8 mouse cellular contexts compared by ENCODE assay signal in genomic region chr4:40948160-40948708, GRCm38 (mm10). TPM values are rescaled to one million over a fixed set of nuclear protein-coding genes. Genes with fewer than 3 reads are reported as not detected.
A peak's percentile ranks its signal among the peaks of the same experiment; 100 is the strongest.
DNase-seq lines count a peak whose midpoint lies in the region; ATAC-seq lines count a peak whose summit lies in the region.

Gene Bag1 (minus strand): TSS chr4:40948294.
Gene Chmp5 (plus strand): TSS chr4:40948407.

- H3K4me2 ChIP-seq in heart, embryonic 13.5 days = peak within 1 kb of the TSS; percentile 97
- peak within 1 kb of the TSS; percentile 79 for H3K4me2 ChIP-seq in liver, embryonic 12.5 days
- peak within 1 kb of the TSS; percentile 84 for H3K4me2 ChIP-seq in stomach, embryonic 15.5 days

- H3K36me3 ChIP-seq in heart, embryonic 13.5 days = peaks cover 61% of the 10 kb centered on the region
- peaks cover 60% of the 10 kb centered on the region for H3K36me3 ChIP-seq in liver, embryonic 12.5 days
- H3K36me3 ChIP-seq in stomach, embryonic 15.5 days = peaks cover 20% of the 10 kb centered on the region

- WGBS in heart, embryonic 13.5 days = under 1% methylated on average over 50 of the region's 50 CpGs
- under 1% methylated on average over 50 of the region's 50 CpGs for WGBS in liver, embryonic 12.5 days (ENCODE audit: insufficient replicate concordance)
- WGBS in stomach, embryonic 15.5 days = 0% methylated on average over 46 of the region's 50 CpGs

- peak; percentile 100 for ATAC-seq in heart, embryonic 13.5 days (ENCODE audit: extremely low read depth, insufficient number of reproducible peaks, low FRiP score, low TSS enrichment)
- ATAC-seq in liver, embryonic 12.5 days = peak; percentile 95
- peak; percentile 99 for ATAC-seq in stomach, embryonic 15.5 days (ENCODE audit: insufficient read depth, low FRiP score, low read depth)

- DNase-seq in CD4-positive, CD25-positive, alpha-beta regulatory T cell, adult 2 months (ENCODE audit: low read depth, low spot score) = peak; percentile 98
- peak; percentile 84 for DNase-seq in fat pad, adult 2 months (ENCODE audit: extremely low read depth, low read depth, low spot score)
- peak; percentile 99 for DNase-seq in kidney, postnatal 10 days
- DNase-seq in natural killer cell, adult 2 months (ENCODE audit: low spot score in 2 of 2) = peak; percentile 98

- no peaks in the 10 kb centered on the region for H3K9me3 ChIP-seq in heart, embryonic 13.5 days
- no peaks in the 10 kb centered on the region for H3K9me3 ChIP-seq in liver, embryonic 12.5 days (replicated peaks)
- H3K9me3 ChIP-seq in stomach, embryonic 15.5 days = no peaks in the 10 kb centered on the region

- H3K4me1 ChIP-seq in brown adipose tissue, adult 24 weeks (ENCODE audit: control insufficient read depth, insufficient read depth, insufficient read length, low read length) = peaks cover 8% of the 10 kb centered on the region; the same call in 1 of the 2 replicates
- peaks cover 24% of the 10 kb centered on the region for H3K4me1 ChIP-seq in heart, embryonic 13.5 days
- H3K4me1 ChIP-seq in liver, embryonic 12.5 days = peaks cover 47% of the 10 kb centered on the region
- H3K4me1 ChIP-seq in stomach, embryonic 15.5 days = peaks cover 17% of the 10 kb centered on the region

- peak within 1 kb of the TSS; percentile 92 for H3K9ac ChIP-seq in heart, embryonic 13.5 days
- H3K9ac ChIP-seq in liver, embryonic 12.5 days = peak within 1 kb of the TSS; percentile 97
- peak within 1 kb of the TSS; percentile 90 for H3K9ac ChIP-seq in stomach, embryonic 15.5 days

- H3K4me3 ChIP-seq in brown adipose tissue, adult 24 weeks (ENCODE audit: insufficient read depth, low read depth, low read length) = peak within 1 kb of the TSS; percentile 99
- peak within 1 kb of the TSS; percentile 79 for H3K4me3 ChIP-seq in heart, embryonic 13.5 days
- peak within 1 kb of the TSS; percentile 95 for H3K4me3 ChIP-seq in liver, embryonic 12.5 days
- peak within 1 kb of the TSS; percentile 98 for H3K4me3 ChIP-seq in stomach, embryonic 15.5 days (replicated peaks)

- peak within 1 kb of the TSS; percentile 87 for H3K27ac ChIP-seq in brown adipose tissue, adult 24 weeks (replicated peaks; ENCODE audit: low read depth, low read length)
- peak within 1 kb of the TSS; percentile 86 for H3K27ac ChIP-seq in heart, embryonic 13.5 days (replicated peaks)
- peak within 1 kb of the TSS; percentile 95 for H3K27ac ChIP-seq in liver, embryonic 12.5 days
- peak within 1 kb of the TSS; percentile 91 for H3K27ac ChIP-seq in stomach, embryonic 15.5 days

- H3K27me3 ChIP-seq in heart, embryonic 13.5 days (replicated peaks) = no peaks in the 10 kb centered on the region
- no peaks in the 10 kb centered on the region for H3K27me3 ChIP-seq in liver, embryonic 12.5 days (replicated peaks)
- no peaks in the 10 kb centered on the region for H3K27me3 ChIP-seq in stomach, embryonic 15.5 days (replicated peaks)

RNA-seq across cellular contexts. Expression of gene Bag1, which starts in this region (rescaled TPM):
- polyA plus RNA-seq in brown adipose tissue, adult 24 weeks (2012; ENCODE audit: insufficient read depth, insufficient read length, missing spikeins) = 295 and 387 TPM in 2 replicates
- 168 and 177 TPM in 2 replicates for polyA plus RNA-seq in heart, embryonic 13.5 days (2015; fragmentation: Nextera tagmentation; extraction: Ambion mirVana)
- polyA plus RNA-seq in liver, embryonic 12.5 days (2016; fragmentation: Nextera tagmentation; extraction: Ambion mirVana) = 185 and 192 TPM in 2 replicates
- polyA plus RNA-seq in stomach, embryonic 15.5 days (2015; fragmentation: Nextera tagmentation; extraction: Ambion mirVana) = 225 and 233 TPM in 2 replicates

RNA-seq across cellular contexts. Expression of gene Chmp5, which starts in this region (rescaled TPM):
- 106 and 109 TPM in 2 replicates for polyA plus RNA-seq in brown adipose tissue, adult 24 weeks (2012; ENCODE audit: insufficient read depth, insufficient read length, missing spikeins)
- polyA plus RNA-seq in heart, embryonic 13.5 days (2015; fragmentation: Nextera tagmentation; extraction: Ambion mirVana) = 64.6 and 76.6 TPM in 2 replicates
- 48.6 and 48.7 TPM in 2 replicates for polyA plus RNA-seq in liver, embryonic 12.5 days (2016; fragmentation: Nextera tagmentation; extraction: Ambion mirVana)
- polyA plus RNA-seq in stomach, embryonic 15.5 days (2015; fragmentation: Nextera tagmentation; extraction: Ambion mirVana) = 103 and 108 TPM in 2 replicates

Comparison
In these comparisons a context has a peak if more than half of its experiments do, and no peak if none do; other contexts are left out.
1. Peak in every context shown above with its lines: DNase-seq, ATAC-seq, H3K4me3 ChIP-seq and H3K27ac ChIP-seq.